Mouse (Mus musculus): ENCODE results near the gene C8a. TPM values are rescaled to one million over a fixed set of nuclear protein-coding genes. Genes with fewer than 3 reads are reported as not detected.

C8a gene
- total RNA-seq (2021) = not detected
- long read RNA-seq, experiment 1 = 0 reads
- long read RNA-seq, experiment 2 = 0 reads

- no peak for DNase-seq
Observed at GRCm38 (mm10) chr4:104876323-104876722, at the start of gene C8a. Gene C8a (minus strand): TSS chr4:104876398.

DNA sequence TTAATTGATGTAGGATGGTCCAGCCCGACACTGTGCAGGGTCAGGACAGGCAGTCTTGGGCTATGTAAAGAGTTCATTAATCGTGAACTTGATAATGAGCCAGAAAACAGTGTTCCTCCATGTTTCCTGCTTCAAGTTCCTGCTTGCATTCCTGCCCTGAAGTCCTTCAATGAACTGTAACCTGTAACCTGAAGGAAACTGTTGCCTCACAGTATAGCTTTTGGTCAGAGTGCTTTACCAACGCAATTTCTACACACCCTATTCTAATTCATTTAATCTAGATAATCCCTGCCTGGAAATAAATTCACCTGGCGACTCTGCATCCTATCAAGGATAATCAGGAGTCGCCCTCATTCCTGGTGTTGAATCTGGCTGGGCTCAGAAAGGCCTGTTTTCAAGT, 49.2 kb upstream of the C8a start:
- no peak for DNase-seq

DNA sequence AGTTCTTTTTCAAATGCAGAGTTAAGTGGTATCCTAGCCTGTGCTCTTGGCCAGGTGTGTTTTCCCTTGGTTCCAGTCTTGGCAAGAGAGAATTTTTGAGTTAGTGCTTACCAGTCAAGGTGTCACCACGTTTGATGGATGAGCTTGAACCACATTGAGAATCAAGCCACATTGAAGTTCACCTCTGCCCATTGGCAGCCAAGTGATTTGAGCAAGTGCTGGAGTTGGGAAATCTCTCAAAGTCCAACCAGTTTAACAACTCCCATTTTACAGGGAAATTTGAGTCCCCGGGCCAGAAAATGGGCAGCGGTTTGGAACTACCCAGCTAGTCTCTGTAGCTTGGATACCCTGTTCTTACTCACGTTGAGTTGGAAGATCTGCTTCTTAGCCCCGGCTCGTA, 41.8 kb upstream of the C8a start:
- DNase-seq = no peak

DNA sequence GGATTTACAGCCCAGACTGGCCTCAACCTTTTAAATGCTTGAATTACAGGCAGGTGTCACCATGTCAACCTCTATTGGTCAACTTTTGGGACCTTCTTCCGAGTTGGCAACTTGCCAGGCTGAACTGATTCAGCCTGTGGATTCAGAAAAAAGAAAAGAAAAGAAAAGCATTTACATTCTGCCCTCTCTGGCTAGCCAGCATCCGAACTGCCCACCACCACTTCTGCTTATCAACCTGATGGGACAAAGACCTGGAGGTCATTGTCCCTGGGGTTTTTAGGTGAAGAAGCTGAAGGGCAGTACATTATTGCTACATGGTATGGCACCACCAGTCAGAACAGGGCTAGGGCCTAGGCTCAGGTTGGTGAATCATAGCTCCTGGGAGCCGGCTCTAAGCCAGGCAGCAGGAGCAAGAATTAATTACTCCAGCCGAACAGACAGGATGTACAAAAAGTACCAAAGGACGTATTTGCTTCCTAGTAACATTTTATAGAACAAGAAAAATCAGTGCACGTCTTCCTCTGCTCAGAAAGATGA, 38.6 kb upstream of the C8a start:
- no peak for DNase-seq

GRCm38 (mm10) chr4:104913291-104914129, 37.3 kb upstream of the C8a start, which contains the start of gene Fyb2:
Gene Fyb2 (plus strand): TSS chr4:104913456.
- DNase-seq = no peak

DNA sequence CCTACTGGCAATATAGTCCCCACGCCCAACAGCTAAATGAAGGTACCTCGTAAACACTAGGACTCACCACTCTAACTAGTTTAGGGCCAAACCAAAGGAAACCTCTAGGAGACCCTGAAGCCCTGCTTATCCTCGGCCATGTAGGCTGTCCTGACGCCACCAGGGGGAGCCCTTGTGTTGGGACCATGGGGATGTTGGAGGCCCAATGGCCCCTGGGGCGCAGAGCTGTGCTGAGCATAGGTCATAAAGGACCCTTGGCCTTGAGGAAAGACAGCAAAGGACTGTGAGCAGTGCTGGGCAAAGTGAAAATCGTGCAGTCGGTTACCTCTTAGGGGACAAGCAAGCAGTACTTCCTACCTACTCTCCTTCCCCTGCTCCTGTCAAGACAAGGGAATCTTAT, 35.5 kb upstream of the C8a start:
- peak; percentile 56 to 83 for DNase-seq

DNA sequence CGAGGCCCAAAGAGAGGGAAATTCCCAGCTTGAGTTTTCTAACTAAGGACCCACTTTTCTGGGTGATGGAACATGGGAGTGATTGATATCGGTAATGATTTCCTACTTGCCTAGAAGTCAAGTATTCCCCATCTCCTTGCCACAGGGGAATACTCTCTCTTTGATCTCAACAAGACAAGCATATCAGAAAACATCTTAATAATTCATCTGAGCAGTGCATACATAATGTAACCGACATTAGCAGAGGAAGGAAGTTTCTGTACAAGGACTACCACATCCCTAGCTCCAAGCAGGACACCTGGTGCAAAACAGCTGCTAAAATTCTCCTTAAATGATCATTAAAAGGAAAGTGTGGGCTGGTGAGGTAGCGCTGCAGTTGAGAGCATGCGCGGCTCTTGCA, 28.9 kb upstream of the C8a start:
- DNase-seq = no peak

GRCm38 (mm10) chr4:104902836-104903235, 26.6 kb upstream of the C8a start:
- no peak for DNase-seq

DNA sequence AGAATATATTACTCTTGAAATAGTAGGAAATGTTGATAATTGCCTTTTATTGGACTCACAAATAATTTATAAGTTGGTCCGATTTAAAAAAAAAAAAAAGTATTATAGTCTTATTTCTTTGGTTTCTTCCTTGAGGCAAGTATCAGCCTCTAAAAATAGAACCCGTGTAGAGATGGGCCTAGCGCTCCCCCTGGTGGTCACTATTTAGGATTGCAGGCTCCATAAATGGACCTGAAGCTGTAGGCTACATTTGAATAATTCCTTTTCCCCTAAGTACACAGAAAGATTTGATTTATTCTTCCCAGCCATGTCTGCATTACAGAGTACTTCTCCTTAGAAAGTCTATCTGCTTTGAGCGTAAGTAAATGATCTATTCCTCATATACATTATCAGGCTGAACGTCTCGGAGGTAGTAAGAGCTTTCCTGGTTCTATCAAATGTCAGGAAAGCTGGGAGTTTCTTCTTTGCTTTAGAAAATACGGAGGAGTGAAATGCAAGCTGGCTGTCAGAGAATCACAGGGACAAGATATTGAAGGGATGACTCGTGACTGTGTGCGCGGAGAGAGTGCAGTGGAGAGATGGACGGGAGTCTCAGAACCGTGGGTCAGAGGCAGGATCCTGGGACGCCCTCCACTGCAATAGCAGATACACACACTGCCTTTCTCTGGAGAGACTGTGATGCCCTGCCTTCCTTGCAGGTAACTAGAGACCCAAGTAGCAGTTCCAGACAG, 18.0 kb upstream of the C8a start:
- DNase-seq = peak; percentile 16 to 41

DNA sequence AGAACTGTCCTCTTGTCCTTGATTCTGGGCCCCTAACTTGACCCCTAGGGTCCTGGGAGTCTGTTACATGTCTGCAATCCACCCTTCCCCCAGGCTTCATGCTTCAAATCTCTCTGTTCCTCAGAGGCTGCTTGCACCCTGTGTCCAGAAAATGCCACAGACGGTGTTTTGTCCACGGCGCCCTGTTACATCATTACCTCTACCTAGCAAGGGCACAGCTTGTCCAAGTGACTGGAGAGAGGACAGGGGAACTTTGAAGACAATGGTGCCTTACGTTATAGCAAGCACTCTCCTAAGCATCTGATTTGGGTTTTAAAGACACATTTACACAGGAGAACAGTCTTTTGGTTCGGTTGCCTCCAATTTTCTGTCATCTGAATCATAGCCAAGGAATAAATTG, 17.4 kb upstream of the C8a start:
- DNase-seq = no peak

DNA sequence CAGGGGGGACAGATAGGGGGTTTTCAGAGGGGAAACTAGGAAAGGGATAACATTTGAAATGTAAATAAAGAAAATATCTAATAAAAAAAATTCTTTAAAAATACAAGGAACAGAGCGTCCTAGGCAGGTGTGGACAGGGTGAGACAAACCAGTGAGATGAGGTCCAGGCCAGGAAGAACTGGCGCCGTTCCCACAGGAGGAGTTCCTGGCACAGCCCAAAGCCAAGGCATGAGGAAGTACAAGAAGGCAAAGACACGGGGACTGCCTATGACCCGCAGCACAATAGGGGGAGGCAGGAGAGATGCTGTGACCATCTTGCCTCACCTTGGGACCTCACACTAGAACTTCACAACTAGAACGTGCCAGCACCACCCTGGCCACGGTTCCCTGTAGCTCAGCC, 15.5 kb upstream of the C8a start:
- peak; percentile 14 to 36 for DNase-seq

DNA sequence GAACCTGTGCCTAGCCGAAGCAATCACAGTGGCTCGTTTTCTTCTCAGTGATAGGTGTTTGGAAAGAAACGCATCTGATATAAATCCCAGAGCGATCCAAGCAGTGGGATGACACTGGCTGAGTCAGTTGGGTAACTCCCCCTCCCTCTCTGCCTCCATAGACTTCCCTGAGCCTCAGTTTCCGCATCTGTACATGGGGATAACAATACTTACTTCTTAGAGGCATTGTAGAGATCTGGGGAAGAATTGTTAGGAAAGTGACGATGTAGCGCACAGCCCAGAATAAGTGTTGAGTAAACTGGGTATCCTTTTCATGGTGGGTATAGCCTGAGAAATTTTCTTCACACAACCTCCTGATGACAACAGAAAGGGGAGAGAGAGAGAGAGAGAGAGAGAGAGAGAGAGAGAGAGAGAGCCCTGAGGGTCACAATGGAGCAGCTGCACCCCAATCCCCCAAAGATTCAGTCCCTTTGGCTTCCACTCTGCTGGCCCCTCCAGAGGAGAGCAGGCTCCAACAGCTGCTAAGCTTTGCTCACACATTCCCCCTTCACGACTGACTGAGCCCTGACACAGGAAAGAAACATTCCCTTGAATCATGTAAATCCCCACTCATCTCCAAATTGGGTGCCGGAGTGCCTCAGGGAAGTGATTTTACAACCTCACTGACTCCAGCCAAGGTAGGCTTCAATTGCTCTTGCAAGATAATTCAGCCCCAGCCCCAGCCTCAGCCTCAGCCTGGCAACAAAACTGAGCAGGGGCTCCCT, 12.5 kb upstream of the C8a start:
- no peak for DNase-seq

DNA sequence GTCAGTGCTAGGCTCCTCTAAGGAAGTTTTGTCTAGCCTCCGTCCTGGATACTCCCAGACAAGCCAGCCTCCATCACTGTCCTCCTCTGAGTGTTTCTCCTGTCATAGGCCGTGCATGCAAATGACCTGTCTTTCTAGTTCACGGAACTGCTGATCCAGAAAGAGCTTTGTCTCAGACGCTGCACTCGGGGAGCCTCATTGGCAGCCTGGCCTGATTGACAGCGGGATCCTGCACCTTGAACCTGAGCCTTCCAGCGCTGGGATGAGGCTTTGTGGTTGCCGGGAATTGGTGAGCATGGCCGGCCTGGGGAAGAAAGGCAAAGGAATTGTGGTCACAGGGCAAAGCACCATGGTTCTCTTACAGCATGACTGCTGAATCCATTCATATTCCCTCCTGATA, 11.3 kb upstream of the C8a start:
- no peak for DNase-seq

- no peak for DNase-seq
Observed at GRCm38 (mm10) chr4:104875832-104876231, 366 bp downstream of the C8a start.

GRCm38 (mm10) chr4:104870196-104870595, 6.0 kb downstream of the C8a start:
- DNase-seq = no peak

GRCm38 (mm10) chr4:104869581-104869980, 6.6 kb downstream of the C8a start:
- no peak for DNase-seq

GRCm38 (mm10) chr4:104864397-104864796, 11.8 kb downstream of the C8a start:
- no peak for DNase-seq

- DNase-seq = no peak
Observed at GRCm38 (mm10) chr4:104861241-104861640, 15.0 kb downstream of the C8a start.

DNA sequence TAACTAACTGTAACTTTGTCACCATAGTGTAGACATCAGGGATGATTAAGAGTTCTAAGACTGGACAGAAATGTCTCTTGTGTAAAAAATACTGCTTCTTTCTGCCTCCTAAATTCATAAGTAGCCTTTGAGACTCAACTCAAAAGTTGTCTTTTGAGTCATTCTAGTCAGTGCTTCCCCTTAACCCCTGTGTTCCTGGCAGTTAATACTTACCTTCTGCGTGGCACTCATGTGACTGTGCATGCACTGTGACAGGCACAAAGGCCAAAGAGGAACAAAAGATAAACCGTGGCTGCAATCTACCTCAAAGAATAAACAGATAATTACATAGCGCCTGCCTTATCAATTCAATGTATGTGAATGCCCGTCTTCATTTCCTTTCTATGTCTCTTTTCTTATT, 18.4 kb downstream of the C8a start:
- no peak for DNase-seq

DNA sequence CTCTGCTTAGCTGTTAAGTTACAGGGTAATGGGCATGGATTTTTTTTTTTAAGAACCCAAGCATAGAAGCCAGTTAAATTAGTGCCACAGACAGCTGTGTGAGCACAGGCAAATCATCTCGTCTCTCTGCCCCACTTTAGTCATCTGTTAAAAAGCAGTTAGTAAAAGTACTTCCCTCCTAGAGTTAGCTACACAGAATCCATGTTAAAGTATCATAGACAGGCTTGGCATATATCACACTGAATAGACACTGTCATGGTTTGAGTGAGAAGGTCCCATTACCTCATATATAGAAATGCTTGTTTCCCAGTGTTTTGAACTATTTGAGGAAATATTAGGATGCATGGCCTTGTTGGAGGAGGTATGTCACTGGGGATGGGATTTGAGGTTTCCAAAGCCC, 19.2 kb downstream of the C8a start, which contains the start of gene Gm17662:
TSS of gene Gm17662 (plus strand) at position 301 of the 400 bp plus-strand sequence.
- DNase-seq = no peak

DNA sequence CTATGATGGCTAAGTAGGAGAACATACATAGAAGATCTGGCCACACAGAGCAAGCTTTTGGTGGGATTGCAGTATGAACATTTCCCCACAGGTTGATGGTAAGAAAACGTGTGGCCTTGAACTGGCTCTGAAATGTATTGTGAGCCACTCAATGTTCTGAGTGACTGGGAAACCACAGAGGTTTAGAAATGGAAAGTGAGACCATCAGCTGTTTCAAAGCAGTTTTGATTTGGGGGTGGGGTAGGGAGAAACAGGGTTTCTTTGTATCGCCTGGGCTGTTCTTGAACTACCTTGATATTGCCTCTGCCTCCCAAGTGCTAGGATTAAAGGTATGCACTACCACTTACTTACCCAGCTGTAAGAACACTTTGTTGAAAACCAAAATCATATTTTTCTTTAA, 21.0 kb downstream of the C8a start:
- no peak for DNase-seq

- DNase-seq = no peak
Observed at GRCm38 (mm10) chr4:104843546-104843945, 32.7 kb downstream of the C8a start.

All from heart, adult 18-20 months (tissue).